ENCODE assay signal across 1 mouse cellular context in the genomic region with DNA sequence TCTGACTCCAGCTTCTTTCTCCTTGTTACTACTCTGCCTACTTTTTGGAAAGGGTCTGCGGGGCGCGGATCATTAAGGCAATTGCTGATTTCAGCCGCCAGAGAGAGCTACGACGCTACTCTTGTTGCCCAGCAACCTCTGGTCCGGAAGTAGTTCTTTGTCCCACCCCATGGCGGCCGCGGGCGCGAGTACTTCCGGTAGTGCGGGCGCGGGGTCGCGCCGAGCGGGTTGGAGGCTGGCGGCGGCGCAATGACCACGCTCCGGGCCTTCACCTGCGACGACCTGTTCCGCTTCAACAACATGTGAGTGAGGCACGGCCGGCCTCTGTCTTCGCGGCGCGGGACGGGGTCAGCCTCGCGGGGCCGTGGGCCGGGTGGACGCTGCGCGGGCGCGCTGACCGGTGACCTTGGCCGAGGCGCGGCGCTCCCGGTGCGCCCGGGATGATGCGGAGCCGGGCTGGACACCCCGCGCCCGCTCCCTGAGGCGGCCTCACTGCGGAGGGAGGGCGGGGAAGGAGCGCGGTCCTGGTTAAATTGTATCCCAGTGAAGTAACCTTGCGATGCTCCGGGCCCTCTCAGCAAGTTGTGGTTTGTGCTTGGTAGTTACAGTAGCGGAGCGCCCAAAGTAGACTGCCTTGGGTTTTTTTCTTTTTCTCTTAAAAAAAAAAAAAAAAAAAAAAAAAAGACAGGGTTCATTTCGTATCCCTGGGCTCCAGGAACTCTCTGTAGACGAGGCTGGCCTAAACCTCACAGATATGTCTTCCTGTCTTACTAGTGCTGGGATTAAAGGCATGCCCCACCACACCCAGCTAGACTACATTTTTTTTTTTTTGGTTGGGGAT.
TF ChIP-seq lines count a peak whose summit lies in the region.

No protein-coding gene starts in this region.

TF ChIP-seq in myocyte, 11 proteins besides CTCF, POLR2A, EP300 and RAD21 (continued from another document):
- no peak for TF ChIP-seq TCF12 (IDR thresholded peaks at IDR 0.05; ENCODE audit: insufficient read depth, poor library complexity, severe bottlenecking)
